Mouse (Mus musculus) ZHBTc4 (cell line): Measurements from ENCODE around the gene 0610040J01Rik.
"Not testable (repeated sequence)": the region's sequence is repeated elsewhere in the genome, so short reads cannot be mapped to it uniquely, and the experiment has no call there.

Experiments used
- DNase-seq: peaks from one replicate; pipeline ENCODE4 v3.0.0-alpha.2; 2011; ENCODE audit warnings: low read depth, low spot score

The 0610040J01Rik gene

GRCm38 (mm10) chr5:63828380-63829185 lies 16.4 kb downstream of the 0610040J01Rik start:
- no peak for DNase-seq

- DNase-seq: no peak
Measured at GRCm38 (mm10) chr5:63831054-63831453, 18.9 kb downstream of the 0610040J01Rik start.

GRCm38 (mm10) chr5:63833955-63834354 lies 21.8 kb downstream of the 0610040J01Rik start:
- no peak for DNase-seq

- DNase-seq: no peak
Measured at GRCm38 (mm10) chr5:63834435-63834834, 22.3 kb downstream of the 0610040J01Rik start.

GRCm38 (mm10) chr5:63837115-63837514 lies 25.0 kb downstream of the 0610040J01Rik start:
- DNase-seq: peak; percentile 33

- DNase-seq: no peak
Measured at GRCm38 (mm10) chr5:63837851-63838250, 25.7 kb downstream of the 0610040J01Rik start.

GRCm38 (mm10) chr5:63839801-63840416 lies 27.7 kb downstream of the 0610040J01Rik start:
- no peak for DNase-seq

GRCm38 (mm10) chr5:63847080-63847479 lies 34.9 kb downstream of the 0610040J01Rik start:
- no peak for DNase-seq

- DNase-seq: no peak
Measured at GRCm38 (mm10) chr5:63847541-63848226, 35.5 kb downstream of the 0610040J01Rik start.

- no peak for DNase-seq
Measured at GRCm38 (mm10) chr5:63858901-63859300, 46.7 kb downstream of the 0610040J01Rik start.

GRCm38 (mm10) chr5:63867421-63867820 lies 55.3 kb downstream of the 0610040J01Rik start:
- peak; percentile 32 for DNase-seq

GRCm38 (mm10) chr5:63872176-63872932 lies 60.2 kb downstream of the 0610040J01Rik start:
- DNase-seq: peak; percentile 81

- DNase-seq: peak; percentile 97
Measured at GRCm38 (mm10) chr5:63874880-63875279, 62.7 kb downstream of the 0610040J01Rik start.

GRCm38 (mm10) chr5:63876081-63876480 lies 63.9 kb downstream of the 0610040J01Rik start:
- no peak for DNase-seq

- no peak for DNase-seq
Measured at GRCm38 (mm10) chr5:63879026-63879425, 66.9 kb downstream of the 0610040J01Rik start.

GRCm38 (mm10) chr5:63886292-63886691 lies 74.1 kb downstream of the 0610040J01Rik start:
- DNase-seq: no peak

- peak; percentile 56 for DNase-seq
Measured at GRCm38 (mm10) chr5:63886709-63887108, 74.5 kb downstream of the 0610040J01Rik start.

- peak; percentile 67 for DNase-seq
Measured at GRCm38 (mm10) chr5:63887111-63887510, 74.9 kb downstream of the 0610040J01Rik start.

- DNase-seq: no peak
Measured at GRCm38 (mm10) chr5:63891241-63891640, 79.1 kb downstream of the 0610040J01Rik start.

- no peak for DNase-seq
Measured at GRCm38 (mm10) chr5:63891912-63892311, 79.7 kb downstream of the 0610040J01Rik start.

GRCm38 (mm10) chr5:63897001-63897819 lies 85.0 kb downstream of the 0610040J01Rik start:
- not testable (repeated sequence) for DNase-seq
